Mouse (Mus musculus) hematopoietic stem cell, adult 5-6 weeks (primary cell): ENCODE results near the gene Nthl1. TPM values are rescaled to one million over a fixed set of nuclear protein-coding genes. Genes with fewer than 3 reads are reported as not detected.

Experiments
- ATAC-seq, 2 experiments: fragments of 125-278 bp in 1 of 2; replicated peaks in 1 of 2; 2 replicates each; pipeline ENCODE4 v1.8.0; 2016 to 2017; ENCODE audit warnings: inconsistent platforms in 2 of 2, mild to moderate bottlenecking in 2 of 2, moderate number of reproducible peaks in 2 of 2, low read depth in 1 of 2, moderate TSS enrichment in 1 of 2; ENCODE audit not compliant: low FRiP score in 2 of 2, poor library complexity in 2 of 2, severe bottlenecking in 2 of 2, insufficient read depth in 1 of 2, low TSS enrichment in 1 of 2
- total RNA-seq: library from RNA; stranded (forward); fragments of 172-1452, 232-1000 nt; gene quantifications from 2 replicates; pipeline ENCODE4 v1.2.3, GENCODE M21; 2017

Nthl1 gene
- total RNA-seq, 1 experiment from 2014 or later = 14.5 TPM

- peak; percentile 94 to 96 for ATAC-seq
Observed at GRCm38 (mm10) chr17:24669545-24670245, 37.2 kb downstream of the Nthl1 start, which contains the start of gene Zfp598. Zfp598 (plus strand) TSS chr17:24669687.

- no peak for ATAC-seq
Observed at GRCm38 (mm10) chr17:24670246-24670844, 37.9 kb downstream of the Nthl1 start.

- no peak for ATAC-seq
Observed at GRCm38 (mm10) chr17:24671346-24671745, 38.9 kb downstream of the Nthl1 start.

- no peak for ATAC-seq
Observed at GRCm38 (mm10) chr17:24672141-24672540, 39.7 kb downstream of the Nthl1 start.

- ATAC-seq = 0 out of 4 replicates have a peak, but pooled peaks have one; percentile 14 to 25
Observed at GRCm38 (mm10) chr17:24674277-24674676, 41.8 kb downstream of the Nthl1 start.

- ATAC-seq = peak; percentile 46 to 78; a peak in 3 of 4 replicates
Observed at GRCm38 (mm10) chr17:24676187-24676586, 43.7 kb downstream of the Nthl1 start.

- no peak for ATAC-seq
Observed at GRCm38 (mm10) chr17:24676877-24677276, 44.4 kb downstream of the Nthl1 start.

- no peak for ATAC-seq
Observed at GRCm38 (mm10) chr17:24677500-24678080, 45.1 kb downstream of the Nthl1 start.

- ATAC-seq = peak; percentile 56 to 75; a peak in 3 of 4 replicates
Observed at GRCm38 (mm10) chr17:24686514-24686913, 54.0 kb downstream of the Nthl1 start.

- ATAC-seq = peak in 1 of 2 experiments; percentile 54; a peak in 2 of 4 replicates
Observed at GRCm38 (mm10) chr17:24687146-24687595, 54.7 kb downstream of the Nthl1 start.

- no peak for ATAC-seq
Observed at GRCm38 (mm10) chr17:24687599-24687998, 55.1 kb downstream of the Nthl1 start.

Other genes starting within 250 kb of the Nthl1 start
- gene Rnps1, start 218.1 kb upstream of the Nthl1 start, total RNA-seq = 160 and 256 TPM in 2 replicates
- 21.2 and 30.8 TPM in 2 replicates for gene Eci1, start 206.0 kb upstream of the Nthl1 start, total RNA-seq
- 2.7 TPM in 1 of 2 replicates, not detected in the other for gene Dnase1l2, start 189.6 kb upstream of the Nthl1 start, total RNA-seq
- 12.1 and 22.6 TPM in 2 replicates for gene E4f1, start 162.4 kb upstream of the Nthl1 start, total RNA-seq
- 12.9 and 13.3 TPM in 2 replicates for gene Pgp, start 162.3 kb upstream of the Nthl1 start, total RNA-seq
- gene Bricd5, start 158.8 kb upstream of the Nthl1 start, total RNA-seq = 1.2 TPM in 1 of 2 replicates, not detected in the other
- gene Mlst8, start 153.6 kb upstream of the Nthl1 start, total RNA-seq = 9.2 and 31.8 TPM in 2 replicates
- not detected in 2 replicates for gene Caskin1, start 144.1 kb upstream of the Nthl1 start, total RNA-seq
- 72.9 and 85.6 TPM in 2 replicates for gene Traf7, start 104.7 kb upstream of the Nthl1 start, total RNA-seq
- gene Rab26, start 98.5 kb upstream of the Nthl1 start, total RNA-seq = 1.4 TPM in 1 of 2 replicates, not detected in the other
- gene Pkd1, start 82.8 kb upstream of the Nthl1 start, total RNA-seq = 13.3 and 17.9 TPM in 2 replicates
- 25.1 and 59.3 TPM in 2 replicates for gene Tsc2, start 50 bp upstream of the Nthl1 start, total RNA-seq
- gene Slc9a3r2, start 17.6 kb downstream of the Nthl1 start, total RNA-seq = 2.2 and 4.7 TPM in 2 replicates
- not detected in 2 replicates for gene Npw, start 25.8 kb downstream of the Nthl1 start, total RNA-seq
- 19.7 and 22.8 TPM in 2 replicates for gene Zfp598, start 37.0 kb downstream of the Nthl1 start, total RNA-seq
- 0.25 TPM in 1 of 2 replicates, not detected in the other for gene Syngr3, start 57.3 kb downstream of the Nthl1 start, total RNA-seq
- 29.3 and 45.5 TPM in 2 replicates for gene Gfer, start 63.5 kb downstream of the Nthl1 start, total RNA-seq
- gene Noxo1, start 63.6 kb downstream of the Nthl1 start, total RNA-seq = 1.2 and 2.8 TPM in 2 replicates
- gene Tbl3, start 75.0 kb downstream of the Nthl1 start, total RNA-seq = 24.0 and 29.7 TPM in 2 replicates
- gene Rnf151, start 85.4 kb downstream of the Nthl1 start, total RNA-seq = not detected in 2 replicates
- gene Rps2, start 85.4 kb downstream of the Nthl1 start, total RNA-seq = 1,140 and 1,689 TPM in 2 replicates
- gene Ndufb10, start 91.8 kb downstream of the Nthl1 start, total RNA-seq = 164 and 207 TPM in 2 replicates
- not detected in 2 replicates for gene Rpl3l, start 95.1 kb downstream of the Nthl1 start, total RNA-seq
- gene Msrb1, start 104.0 kb downstream of the Nthl1 start, total RNA-seq = 33.6 and 69.4 TPM in 2 replicates
- gene Hs3st6, start 120.3 kb downstream of the Nthl1 start, total RNA-seq = not detected in 2 replicates
- gene Meiob, start 171.6 kb downstream of the Nthl1 start, total RNA-seq = 0.44 TPM in 1 of 2 replicates, not detected in the other
- 24.5 and 24.6 TPM in 2 replicates for gene Hagh, start 207.5 kb downstream of the Nthl1 start, total RNA-seq
- gene Fahd1, start 217.7 kb downstream of the Nthl1 start, total RNA-seq = 15.0 and 19.6 TPM in 2 replicates
- gene Igfals, start 233.3 kb downstream of the Nthl1 start, total RNA-seq = not detected in 2 replicates